Mouse (Mus musculus): ENCODE results near the gene Ntf3. TPM values are rescaled to one million over a fixed set of nuclear protein-coding genes. Genes with fewer than 3 reads are reported as not detected.

The Ntf3 gene
- total RNA-seq (2021) = 1.4 and 2.6 TPM in 2 replicates
- long read RNA-seq, transcript Ntf3-203 (2 exons, 1,343 nt) = major isoform, 5 of 5 reads
- long read RNA-seq, partial matches to known transcripts = 0 of 5 reads
- long read RNA-seq, other reads (novel, unspliced or antisense) = 0 of 5 reads

DNA sequence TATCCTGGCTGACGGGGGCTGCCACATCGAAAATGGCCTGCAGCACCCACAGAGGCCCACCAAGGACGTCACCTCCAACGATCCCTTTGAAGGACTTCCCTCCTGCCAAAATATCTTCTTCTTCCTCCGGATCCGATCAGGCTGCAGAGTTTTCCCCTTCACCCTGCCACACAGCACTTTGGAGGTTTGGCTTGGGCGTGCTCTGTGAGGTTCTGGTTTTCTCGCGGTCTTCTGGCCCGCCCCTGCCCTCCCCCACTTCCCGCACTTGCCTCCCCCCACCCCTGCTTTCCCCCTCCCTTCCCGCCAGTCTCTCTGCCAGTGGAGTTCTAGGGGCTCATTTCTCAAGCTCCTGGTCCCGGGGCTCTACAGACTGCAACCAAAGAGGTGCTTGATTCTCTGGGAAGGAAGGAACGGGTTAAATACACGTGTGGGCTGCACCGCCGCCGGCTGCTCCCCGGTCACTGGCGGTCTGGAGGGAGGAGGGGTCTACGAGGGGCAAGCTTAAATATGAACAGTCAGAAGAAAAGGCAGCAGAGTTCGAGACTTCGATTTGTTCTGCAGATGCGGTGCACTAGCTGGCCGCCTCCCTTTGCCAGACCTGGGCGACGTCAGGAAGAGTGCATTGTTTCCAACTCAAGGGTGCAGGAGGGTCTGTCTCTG, at the start of gene Ntf3:
Gene Ntf3, minus strand, starts transcription at position 363 of the 660 bp plus-strand sequence.
- no peak for DNase-seq

DNA sequence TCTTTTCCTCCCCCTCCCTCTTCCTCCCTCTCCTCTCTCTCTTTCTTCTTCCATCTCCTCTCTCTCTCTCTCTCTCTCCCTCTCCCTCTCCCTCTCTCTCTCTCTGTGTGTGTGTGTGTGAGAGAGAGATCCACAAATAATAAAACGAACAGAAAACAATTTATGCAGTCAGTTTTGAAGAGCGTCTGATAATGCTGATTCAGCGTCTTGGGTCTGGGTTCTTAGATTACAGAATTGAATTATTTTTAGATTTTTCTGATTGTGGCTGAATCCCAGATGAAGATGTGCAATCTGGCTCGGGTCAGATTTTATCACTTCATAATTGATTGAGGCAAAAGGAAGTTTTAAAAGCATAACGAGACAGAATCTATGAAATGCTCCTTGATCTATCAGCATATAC, 46.6 kb upstream of the Ntf3 start:
- DNase-seq = no peak

DNA sequence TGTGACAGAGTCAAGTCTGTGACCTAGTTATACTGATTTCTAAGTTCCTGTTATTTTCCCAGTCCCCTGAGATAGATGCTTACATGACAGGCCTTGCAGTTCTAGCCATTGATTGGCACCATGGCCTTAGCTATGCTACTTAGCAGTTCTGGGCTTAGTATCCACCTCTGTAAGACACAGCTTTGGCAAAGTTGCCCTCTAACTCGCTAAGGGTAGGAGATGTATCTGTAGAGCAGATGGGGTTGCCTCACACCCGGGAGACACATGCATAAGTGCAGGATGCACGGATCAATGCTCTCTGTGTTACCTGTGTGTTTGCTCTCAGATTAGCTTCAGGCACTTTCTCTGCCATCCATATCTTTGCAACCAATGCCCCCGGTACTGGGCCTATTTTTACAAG, 36.7 kb upstream of the Ntf3 start:
- DNase-seq = no peak

DNA sequence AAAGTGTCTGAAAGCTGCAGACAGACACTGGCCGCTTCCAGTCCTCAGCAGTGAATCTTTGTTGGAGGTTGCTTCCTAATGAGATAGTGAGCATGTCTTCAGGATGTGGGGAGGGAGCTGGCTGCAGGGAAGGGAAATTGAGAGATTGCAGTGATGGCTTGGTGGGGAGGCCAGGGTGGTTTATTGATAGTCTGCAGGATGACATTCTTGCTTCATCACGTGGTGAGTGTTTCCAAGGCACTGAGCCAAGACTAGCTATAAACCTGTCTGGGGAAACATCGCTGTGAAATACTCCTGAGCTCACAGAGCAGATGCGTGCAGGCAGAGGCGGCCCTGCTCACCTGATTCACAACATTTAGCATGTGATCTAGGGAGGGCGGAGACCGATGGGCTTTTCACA, 36.2 kb upstream of the Ntf3 start:
- no peak for DNase-seq

DNA sequence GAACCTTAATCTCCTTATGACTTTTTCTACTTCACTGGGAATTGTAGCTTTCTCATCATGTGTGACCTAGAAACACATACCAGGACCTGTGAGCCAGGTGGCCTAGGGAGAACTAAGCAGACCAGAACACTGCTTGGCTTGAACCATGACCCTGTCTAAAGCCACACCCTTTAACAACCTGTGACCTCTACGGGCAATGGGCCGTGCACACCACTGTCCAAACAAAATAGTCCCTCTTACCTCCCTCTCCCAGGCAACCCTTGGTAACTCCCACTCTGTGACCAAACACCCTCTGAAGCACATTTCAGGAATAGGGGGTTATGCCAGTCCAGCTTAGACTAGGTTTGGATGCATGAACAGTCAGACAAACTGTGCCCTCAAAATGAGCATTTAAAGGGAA, 35.0 kb upstream of the Ntf3 start:
- DNase-seq = no peak

DNA sequence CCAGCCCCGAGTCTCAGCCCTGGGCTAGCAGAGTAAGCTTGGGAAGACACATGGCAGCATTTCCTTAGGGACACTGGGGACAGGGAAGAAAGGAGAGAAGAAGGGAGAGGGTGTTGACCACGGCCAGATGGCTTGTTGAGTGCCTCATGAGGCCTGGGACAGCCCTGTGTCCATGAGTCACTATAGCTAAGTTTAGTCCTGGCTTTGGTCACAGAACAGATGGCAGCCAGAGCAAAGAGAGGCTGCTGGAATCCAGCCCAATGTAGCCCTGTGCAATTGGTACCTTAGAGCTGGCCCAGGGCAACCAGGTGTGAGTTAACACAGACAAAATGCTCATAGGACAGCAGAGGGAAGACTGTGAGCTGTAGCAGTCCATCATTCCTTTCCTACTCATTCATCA, 33.2 kb upstream of the Ntf3 start:
- no peak for DNase-seq

DNA sequence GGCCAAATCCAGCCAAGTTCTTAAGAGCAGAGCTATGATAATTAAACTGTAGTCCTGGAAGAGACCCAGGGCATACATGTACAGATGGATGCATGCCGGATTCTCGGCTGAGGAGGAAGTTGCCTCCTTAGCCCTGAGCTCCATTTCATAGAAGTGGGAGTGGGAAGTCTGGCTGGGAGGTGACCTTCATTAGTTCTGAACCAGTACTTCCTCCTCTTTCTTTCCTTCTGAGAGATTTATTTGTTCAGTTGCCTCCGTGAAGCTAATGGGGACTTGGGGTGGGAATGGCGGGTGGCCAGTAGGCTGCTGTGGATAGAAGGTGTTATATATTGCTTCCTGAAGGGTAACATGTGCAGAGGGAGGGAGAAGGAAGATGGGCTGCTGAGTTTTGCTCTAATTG, 28.1 kb upstream of the Ntf3 start:
- DNase-seq = no peak

DNA sequence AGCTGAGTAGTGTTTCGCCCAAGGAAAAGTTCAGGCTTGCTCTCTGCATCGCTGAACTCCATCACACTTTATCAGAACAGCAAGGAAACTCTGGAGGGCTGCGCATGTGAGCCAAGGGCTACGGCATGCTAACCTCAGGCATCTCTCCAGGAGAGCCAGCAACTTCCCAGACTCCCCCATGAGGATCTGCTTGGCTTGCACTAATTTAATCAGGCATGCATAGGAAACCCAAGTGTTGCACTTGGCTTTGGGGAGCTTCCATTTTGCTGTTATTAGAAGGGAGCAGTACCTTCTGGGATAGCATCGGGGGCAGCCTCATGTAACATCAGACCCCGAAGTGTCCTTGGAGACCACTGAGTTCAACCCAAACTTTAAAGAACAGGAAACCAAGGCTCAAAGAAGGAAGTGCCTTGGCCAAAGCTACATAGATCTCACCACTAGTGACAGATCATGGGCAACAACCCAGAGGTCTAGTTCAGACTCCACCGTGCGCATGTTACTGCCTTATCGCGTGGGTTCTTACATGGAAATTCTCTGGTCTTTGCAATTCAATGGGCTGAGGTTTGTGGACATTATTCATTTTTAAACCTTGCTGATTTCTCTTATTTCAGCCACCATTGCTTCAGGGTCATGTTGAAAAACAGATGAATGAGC, 23.6 kb upstream of the Ntf3 start:
- DNase-seq = no peak

DNA sequence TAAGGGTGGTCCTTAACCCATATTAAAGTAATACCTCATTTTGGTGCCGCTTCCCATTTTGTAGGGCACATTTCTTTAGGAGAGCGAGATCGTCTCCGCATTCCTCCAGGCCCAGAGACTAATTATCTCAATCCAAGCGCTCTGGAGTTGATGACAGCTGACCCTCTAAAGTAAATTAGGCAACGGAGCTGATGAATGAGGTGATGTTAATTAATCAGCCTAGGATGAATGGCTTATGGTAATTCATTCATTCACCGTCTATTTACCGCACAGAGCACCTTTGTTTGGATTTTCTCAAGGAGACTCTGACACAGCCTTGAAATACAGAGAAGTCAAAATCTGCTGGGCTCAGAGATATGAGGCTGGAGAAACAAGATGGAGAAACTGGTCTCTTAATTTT, 20.7 kb upstream of the Ntf3 start:
- DNase-seq = no peak

DNA sequence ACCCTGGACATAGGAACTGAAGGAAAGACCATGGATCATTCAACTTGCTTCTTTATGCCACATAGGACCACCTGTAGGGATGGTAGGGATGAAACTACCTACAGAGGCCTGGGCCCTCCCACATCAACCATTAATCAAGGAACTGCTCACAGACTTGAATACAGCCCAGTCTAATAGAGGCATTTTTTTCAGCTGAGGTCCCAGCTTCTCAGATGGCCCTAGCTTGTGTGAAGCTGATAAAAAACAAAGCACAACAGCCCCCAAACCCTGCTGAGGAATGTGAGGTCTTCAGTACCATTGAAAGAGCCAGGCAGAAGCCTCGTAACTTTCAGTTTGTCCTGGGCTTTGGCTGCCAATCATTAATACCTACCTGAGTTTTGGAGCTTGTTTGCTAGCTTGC, 19.4 kb upstream of the Ntf3 start:
- no peak for DNase-seq

DNA sequence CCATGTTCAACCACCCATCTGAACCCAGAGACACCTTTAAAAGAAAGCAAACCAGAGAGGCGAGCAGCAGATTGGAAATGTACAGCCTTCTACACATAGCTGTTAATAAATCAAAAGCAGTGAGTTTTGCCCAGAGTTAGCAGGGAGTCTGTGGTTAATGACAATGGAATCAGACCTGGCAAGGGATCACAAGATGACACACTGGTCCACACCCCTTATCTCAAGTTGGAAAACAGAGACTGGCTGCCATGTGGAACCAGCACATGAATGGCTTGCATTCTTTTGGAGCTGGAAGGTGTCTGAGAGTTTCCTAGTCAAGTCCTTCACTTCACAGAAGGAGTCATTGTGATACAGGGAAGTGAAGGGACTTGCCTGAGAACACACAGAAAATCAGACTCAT, 5.4 kb upstream of the Ntf3 start:
- no peak for DNase-seq

DNA sequence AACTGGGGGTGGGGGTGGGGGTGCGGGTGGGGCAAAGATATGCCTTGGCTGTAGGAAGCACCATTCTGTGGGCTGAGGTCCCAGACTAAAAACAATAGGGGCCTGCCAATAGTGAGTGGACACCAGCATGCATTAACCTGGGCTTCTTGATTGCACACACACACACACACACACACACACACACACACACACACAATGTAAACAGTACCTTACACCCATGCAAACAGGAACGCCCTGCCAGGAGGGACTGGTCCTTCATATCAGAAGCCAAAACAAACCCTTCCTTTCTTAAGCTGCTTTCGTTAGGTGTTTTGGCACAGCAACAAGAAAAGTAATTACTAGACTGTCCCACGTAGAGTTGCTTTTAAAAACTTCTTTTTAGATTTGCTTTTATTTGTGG, 4.1 kb upstream of the Ntf3 start:
- no peak for DNase-seq

DNA sequence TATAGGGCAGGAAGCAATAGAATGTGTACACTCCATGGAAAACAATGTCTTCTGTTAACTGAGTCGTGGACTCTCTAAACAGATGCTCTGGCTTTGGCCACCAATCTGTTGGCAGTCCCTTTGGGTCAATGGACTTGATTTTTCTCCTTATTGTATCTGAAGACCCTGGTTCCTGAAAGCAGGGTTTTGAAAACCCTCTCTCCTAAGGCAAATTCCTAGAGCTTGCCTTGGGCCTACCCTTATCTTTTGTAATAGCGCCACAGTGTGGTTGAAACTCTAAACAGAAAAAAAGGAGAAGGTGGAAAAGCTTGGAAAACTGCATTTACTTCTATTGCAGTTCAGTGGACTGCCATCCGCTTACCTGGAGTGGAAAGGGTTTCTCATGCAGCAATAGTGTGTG, 1.0 kb upstream of the Ntf3 start:
- no peak for DNase-seq

DNA sequence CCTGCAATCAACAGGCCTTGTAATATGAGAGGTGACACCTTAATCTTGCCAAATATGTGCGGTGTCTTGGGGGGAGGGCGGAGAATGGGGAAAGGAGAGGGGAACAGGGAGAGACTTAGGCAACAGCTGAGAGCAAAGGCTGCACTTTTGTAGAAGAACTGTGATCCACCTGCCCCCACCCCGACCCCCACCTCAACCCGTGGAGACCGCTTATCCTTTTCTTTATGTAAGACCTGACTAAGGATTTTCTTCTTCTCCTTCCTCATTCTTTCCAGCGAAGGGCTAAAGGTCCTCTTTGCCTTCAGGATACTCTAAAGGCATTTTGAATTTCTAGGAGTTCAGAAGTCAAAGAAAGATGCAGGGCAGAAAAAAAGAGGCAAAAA, 489 bp upstream of the Ntf3 start:
- DNase-seq = no peak

DNA sequence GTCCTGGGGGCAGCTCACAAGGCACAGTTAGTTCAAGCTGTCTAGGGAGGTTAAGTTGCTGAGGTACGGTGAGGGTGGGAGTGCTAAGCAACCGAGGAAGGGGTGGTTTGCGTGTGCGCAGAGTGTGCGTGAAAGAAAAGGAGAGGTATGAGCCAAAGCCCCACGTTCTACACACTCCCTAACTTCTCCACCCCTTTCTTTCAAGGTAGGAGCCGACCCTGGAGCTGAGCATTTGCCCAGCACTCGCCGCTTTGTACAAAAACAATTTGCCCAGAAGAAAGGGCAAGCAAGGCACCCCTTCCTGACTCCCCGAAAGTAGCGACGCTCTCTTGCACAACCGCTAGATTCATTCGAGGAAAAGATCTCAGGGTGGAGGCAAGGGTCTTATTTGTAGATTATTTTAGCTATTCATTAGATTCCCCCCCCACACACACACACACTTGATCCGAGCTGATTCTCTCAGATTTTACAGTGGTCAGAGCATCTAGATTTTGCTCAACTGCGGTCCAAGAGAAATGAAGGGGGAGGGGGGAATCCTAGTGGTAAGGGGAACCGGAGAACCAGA, 1.0 kb downstream of the Ntf3 start:
- no peak for DNase-seq

DNA sequence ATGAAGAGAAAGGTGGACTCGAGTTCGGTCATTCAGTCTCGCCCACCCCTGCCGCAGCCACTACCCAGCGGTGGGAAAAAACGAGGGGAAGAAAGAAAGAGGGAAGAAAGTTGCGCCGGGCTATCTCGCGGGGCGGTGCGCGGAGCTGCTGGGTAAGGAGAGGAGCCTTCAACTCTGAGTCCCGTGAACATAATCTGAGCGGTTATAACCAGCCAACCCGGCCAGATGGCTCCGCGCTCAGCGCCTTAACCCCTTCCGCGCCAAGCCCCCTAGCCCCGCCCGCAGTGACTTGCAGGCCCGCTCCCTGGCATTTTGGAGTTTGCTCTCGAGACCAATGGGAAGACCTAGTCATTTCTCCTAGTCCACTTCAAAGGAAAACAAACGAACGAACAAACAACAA, 1.9 kb downstream of the Ntf3 start:
- DNase-seq = peak; percentile 20

DNA sequence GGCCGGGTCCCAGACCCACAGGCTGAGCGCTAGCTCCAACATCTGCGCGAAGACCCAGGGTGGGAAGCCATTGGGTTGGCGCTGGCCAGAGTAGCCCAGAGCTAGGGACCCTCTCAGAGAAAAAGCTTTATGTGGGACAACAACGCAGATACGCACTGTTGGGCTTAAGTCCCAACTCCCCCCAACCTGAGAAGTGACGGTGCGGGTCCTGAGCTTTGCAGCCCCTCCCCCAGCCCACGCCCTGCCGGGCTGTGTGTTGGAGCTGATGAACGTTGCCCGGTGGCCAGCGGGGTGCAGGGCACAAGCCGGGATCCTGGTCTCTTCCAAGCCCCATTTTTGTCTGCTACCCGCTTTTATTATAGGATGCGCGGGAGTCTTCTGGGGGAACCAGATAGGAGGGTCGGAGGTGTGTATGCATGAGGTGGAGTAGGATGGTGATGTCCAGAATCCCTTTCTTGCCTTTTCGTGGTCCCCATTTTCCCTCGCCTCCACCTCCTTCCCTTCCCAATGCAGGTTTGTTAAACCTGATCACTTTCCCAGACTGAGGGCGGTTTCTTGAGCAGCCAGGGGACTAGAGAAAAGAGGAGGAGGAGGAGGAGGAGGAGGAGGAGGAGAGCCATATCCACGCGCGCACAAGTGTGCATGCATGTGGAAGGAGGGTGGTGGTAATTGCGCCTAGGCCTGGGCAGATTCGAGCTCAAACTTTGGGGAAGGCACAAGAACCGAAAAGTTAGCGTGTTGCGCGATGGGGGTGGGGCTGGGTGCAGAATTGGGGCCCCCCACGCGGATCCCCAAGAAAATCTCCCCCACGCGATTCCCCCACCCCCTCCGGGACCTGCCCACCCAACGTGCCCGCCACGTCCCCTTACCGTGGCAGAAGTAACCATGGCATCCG, 2.6 kb downstream of the Ntf3 start:
- no peak for DNase-seq

DNA sequence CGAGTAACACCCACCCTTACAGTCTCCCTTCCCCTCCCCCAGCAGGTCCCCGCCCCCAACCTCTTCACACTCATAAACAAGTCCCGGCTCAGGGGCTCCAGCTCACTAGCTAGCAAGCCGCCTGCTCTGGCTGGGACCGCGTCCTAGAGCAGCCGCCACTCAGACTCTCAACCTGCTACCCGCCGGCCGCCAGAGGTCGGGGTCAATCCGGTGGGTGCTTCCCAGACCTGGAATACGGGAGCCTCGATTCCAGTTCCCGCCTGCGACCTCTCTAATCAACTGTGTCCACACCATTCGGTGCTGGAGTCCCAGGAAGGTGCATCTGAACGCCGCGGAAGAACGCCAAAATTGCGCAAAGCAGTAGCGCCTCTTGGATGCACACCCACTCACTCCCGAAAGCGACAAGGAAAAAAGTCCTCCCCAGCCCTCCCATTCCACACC, 3.5 kb downstream of the Ntf3 start:
- DNase-seq = peak; percentile 27

DNA sequence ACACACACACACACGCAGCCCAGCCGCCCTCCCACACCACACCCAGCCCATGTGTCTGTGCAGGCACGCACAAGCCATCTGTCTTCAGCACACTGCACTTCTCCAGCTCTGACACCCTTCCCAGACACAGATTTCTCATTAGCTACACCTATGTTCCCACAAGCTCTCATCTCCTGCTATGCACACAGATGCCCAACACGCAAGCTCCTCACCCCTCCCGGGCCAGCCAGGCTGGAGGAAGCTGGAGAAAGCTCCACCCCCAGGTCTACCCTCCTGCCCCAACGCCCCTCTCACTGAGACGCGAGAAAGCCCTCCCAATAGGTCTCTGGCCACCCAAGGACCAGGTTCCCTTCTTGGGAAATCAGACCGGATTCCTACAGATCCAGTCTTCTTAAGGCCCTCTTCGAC, 4.4 kb downstream of the Ntf3 start:
- no peak for DNase-seq

DNA sequence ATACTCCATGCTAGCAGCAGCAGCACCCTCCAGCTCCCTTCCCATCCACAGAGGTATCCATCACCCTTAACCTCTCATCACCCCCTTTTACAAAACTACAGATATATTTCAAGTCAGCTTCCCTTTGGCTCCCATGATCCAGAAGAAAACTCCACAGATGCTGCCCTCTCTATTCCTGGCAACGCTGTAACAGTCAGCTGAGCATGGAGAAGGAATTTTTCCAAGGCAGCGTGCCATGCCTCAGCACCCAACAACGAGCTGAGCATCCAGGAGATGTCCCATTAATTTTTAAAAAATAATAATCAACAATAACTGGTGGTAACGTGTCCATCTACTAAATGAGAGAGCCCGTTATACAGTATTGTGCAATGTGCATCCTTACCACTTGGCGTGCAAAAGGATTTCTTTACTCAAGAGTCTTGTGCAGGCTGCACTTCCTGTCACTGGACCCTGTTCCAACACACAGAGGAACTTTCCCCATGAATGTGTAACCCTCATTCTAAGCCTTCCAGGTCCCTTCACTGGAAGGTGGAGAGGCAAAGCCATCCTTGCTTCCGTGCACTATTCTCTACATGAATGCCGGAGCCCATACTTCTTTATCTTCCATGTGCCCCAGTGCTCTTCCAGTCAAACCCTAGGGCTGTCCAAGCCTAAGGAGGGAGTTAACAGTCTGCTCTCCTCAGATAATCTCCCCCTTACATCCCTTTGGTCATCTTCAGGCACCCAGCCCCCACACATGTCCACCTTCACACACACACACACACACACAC, 5.0 kb downstream of the Ntf3 start:
- DNase-seq = no peak

DNA sequence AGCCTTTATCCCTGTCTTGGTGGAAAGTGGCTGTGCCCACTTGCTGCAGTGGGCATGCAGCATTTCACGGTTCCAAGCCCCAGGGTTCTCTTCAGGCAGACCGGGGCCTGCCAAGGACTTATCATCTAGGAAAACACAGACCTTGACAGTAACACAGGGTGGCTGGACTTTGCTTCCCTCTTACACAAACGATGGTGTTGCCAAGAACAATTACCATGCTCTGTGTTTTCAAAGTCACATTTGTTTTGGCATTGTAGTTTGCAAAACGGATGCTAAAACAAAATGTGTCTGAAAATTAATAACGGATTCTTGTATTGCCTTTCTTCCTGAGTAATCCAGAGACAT, 6.7 kb downstream of the Ntf3 start:
- DNase-seq = no peak
